Mouse (Mus musculus) embryonic facial prominence, embryonic 12.5 days (tissue): ENCODE measurements around the gene Gsta3. TPM values are rescaled to one million over a fixed set of nuclear protein-coding genes. Genes with fewer than 3 reads are reported as not detected.
"Not testable (repeated sequence)": the region's sequence is repeated elsewhere in the genome, so short reads cannot be mapped to it uniquely, and the experiment has no call there.

Source experiments
- ATAC-seq: fragments of 200-750 bp; cut with Nextera tagmentation; 2 replicates; pipeline ENCODE4 v1.8.0; 2017; ENCODE audit not compliant: insufficient number of reproducible peaks, insufficient read depth, low FRiP score, low TSS enrichment
- H3K27ac ChIP-seq: fragments of 300-500 bp; sonication (generic); 2 replicates; pipeline ENCODE4 v1.5.1; 2016; ENCODE audit warnings: mild to moderate bottlenecking
- H3K27me3 ChIP-seq: fragments of 300-500 bp; sonication (generic); 2 replicates; pipeline ENCODE4 v1.6.1; 2016; ENCODE audit warnings: mild to moderate bottlenecking, moderate library complexity
- H3K36me3 ChIP-seq: fragments of 300-500 bp; sonication (generic); 2 replicates; pipeline ENCODE4 v1.6.1; 2016; ENCODE audit warnings: mild to moderate bottlenecking
- H3K4me1 ChIP-seq: fragments of 300-500 bp; sonication (generic); 2 replicates; pipeline ENCODE4 v1.6.1; 2016
- H3K4me2 ChIP-seq: fragments of 300-500 bp; sonication (generic); replicated peaks from 2 replicates; pipeline ENCODE4 v1.6.1; 2016; ENCODE audit warnings: mild to moderate bottlenecking, moderate library complexity
- H3K4me3 ChIP-seq: fragments of 300-500 bp; sonication (generic); 2 replicates; pipeline ENCODE4 v1.5.1; 2016; ENCODE audit warnings: mild to moderate bottlenecking
- H3K9ac ChIP-seq: fragments of 300-500 bp; sonication (generic); 2 replicates; pipeline ENCODE4 v1.6.1; 2016; ENCODE audit warnings: mild to moderate bottlenecking, moderate library complexity
- H3K9me3 ChIP-seq: fragments of 300-500 bp; sonication (generic); 2 replicates; pipeline ENCODE4 v1.6.1; 2016; ENCODE audit warnings: mild to moderate bottlenecking, moderate library complexity
- WGBS: fragments of 180-500 bp; shearing (Covaris S2); methylation state at CpG from one replicate; pipeline ENCODE4 v1.1.7; 2016; 5-methylcytosine and 5-hydroxymethylcytosine counted together
- polyA plus RNA-seq: library from polyadenylated mRNA; unstranded; fragments of >200 nt; fragmentation: Nextera tagmentation; extraction: Ambion mirVana; gene quantifications from 2 replicates; pipeline ENCODE4 v1.2.1, GENCODE M21; 2016

Gsta3 gene
- polyA plus RNA-seq, 1 experiment from 2014 or later: 1.3 TPM

GRCm38 (mm10) chr1:21256391-21256790 is 16.0 kb downstream of the Gsta3 start:
- ATAC-seq: no peak
- WGBS: 45% methylated on average over 3 of the region's 3 CpGs
- Histone ChIP-seq H3K27me3 (no peaks in the 10 kb centered on the region), H3K4me3 (no peak overlapping the region), H3K4me1 (no peaks in the 10 kb centered on the region), H3K36me3 (no peaks in the 10 kb centered on the region), H3K4me2 (no peak overlapping the region), H3K9me3 (no peaks in the 10 kb centered on the region), H3K9ac (no peak overlapping the region), H3K27ac (no peak overlapping the region)

GRCm38 (mm10) chr1:21256871-21257270 is 16.5 kb downstream of the Gsta3 start:
- Histone ChIP-seq H3K27ac (no peak overlapping the region), H3K4me3 (no peak overlapping the region), H3K36me3 (no peaks in the 10 kb centered on the region), H3K9ac (no peak overlapping the region), H3K4me2 (no peak overlapping the region), H3K27me3 (no peaks in the 10 kb centered on the region), H3K4me1 (no peaks in the 10 kb centered on the region), H3K9me3 (no peaks in the 10 kb centered on the region)
- WGBS: 74% methylated on average over 5 of the region's 5 CpGs
- no peak for ATAC-seq

GRCm38 (mm10) chr1:21259981-21260380 is 19.6 kb downstream of the Gsta3 start:
- not testable (repeated sequence) for H3K9ac ChIP-seq, H3K9me3 ChIP-seq, ATAC-seq, H3K36me3 ChIP-seq, H3K4me2 ChIP-seq, H3K27ac ChIP-seq, H3K4me1 ChIP-seq, H3K27me3 ChIP-seq, H3K4me3 ChIP-seq
- WGBS: 79% methylated on average over 8 of the region's 8 CpGs

- no peak for ATAC-seq
- Histone ChIP-seq H3K9me3 (no peaks in the 10 kb centered on the region), H3K36me3 (no peaks in the 10 kb centered on the region), H3K4me2 (no peak overlapping the region), H3K27me3 (no peaks in the 10 kb centered on the region), H3K4me3 (no peak overlapping the region), H3K4me1 (no peaks in the 10 kb centered on the region), H3K27ac (no peak overlapping the region), H3K9ac (no peak overlapping the region)
- 87% methylated on average over 5 of the region's 5 CpGs for WGBS
These were observed 22.0 kb downstream of the Gsta3 start for GRCm38 (mm10) chr1:21262401-21262800.

GRCm38 (mm10) chr1:21263986-21264385 is 23.6 kb downstream of the Gsta3 start:
- Histone ChIP-seq H3K27me3 (no peaks in the 10 kb centered on the region), H3K4me3 (no peak overlapping the region), H3K9me3 (no peaks in the 10 kb centered on the region), H3K9ac (no peak overlapping the region), H3K4me2 (no peak overlapping the region), H3K4me1 (no peaks in the 10 kb centered on the region), H3K36me3 (no peaks in the 10 kb centered on the region), H3K27ac (no peak overlapping the region)
- WGBS: 87% methylated on average over 4 of the region's 4 CpGs
- ATAC-seq: no peak

- no peaks in the 10 kb centered on the region for H3K9me3 ChIP-seq
- no peak overlapping the region for H3K4me3 ChIP-seq
- no peaks in the 10 kb centered on the region for H3K27me3 ChIP-seq
- WGBS: 82% methylated on average over 8 of the region's 8 CpGs
- H3K36me3 ChIP-seq: no peaks in the 10 kb centered on the region
- H3K4me2 ChIP-seq: no peak overlapping the region
- no peak for ATAC-seq
- H3K4me1 ChIP-seq: no peaks in the 10 kb centered on the region
- no peak overlapping the region for H3K9ac ChIP-seq
- no peak overlapping the region for H3K27ac ChIP-seq
These were observed 24.4 kb downstream of the Gsta3 start for GRCm38 (mm10) chr1:21264747-21265146.

- H3K9ac ChIP-seq: no peak overlapping the region
- H3K27me3 ChIP-seq: 0 out of 2 replicates have a peak, but pooled peaks cover 2% of the 10 kb centered on the region
- no peak overlapping the region for H3K4me2 ChIP-seq
- WGBS: 79% methylated on average over 1 of the region's 1 CpGs
- H3K9me3 ChIP-seq: no peaks in the 10 kb centered on the region
- no peaks in the 10 kb centered on the region for H3K36me3 ChIP-seq
- ATAC-seq: no peak
- no peak overlapping the region for H3K4me3 ChIP-seq
- no peak overlapping the region for H3K27ac ChIP-seq
- H3K4me1 ChIP-seq: no peaks in the 10 kb centered on the region
These were observed 26.4 kb downstream of the Gsta3 start for GRCm38 (mm10) chr1:21266766-21267165.

GRCm38 (mm10) chr1:21267466-21267865 is 27.1 kb downstream of the Gsta3 start:
- 85% methylated on average over 6 of the region's 7 CpGs for WGBS
- H3K9ac ChIP-seq, H3K27ac ChIP-seq, H3K4me1 ChIP-seq, H3K4me2 ChIP-seq, H3K36me3 ChIP-seq, H3K4me3 ChIP-seq, ATAC-seq, H3K9me3 ChIP-seq, H3K27me3 ChIP-seq: not testable (repeated sequence)

GRCm38 (mm10) chr1:21271343-21272055 is 31.1 kb downstream of the Gsta3 start:
- Histone ChIP-seq H3K4me3 (peak overlapping the region; percentile 17), H3K9ac (no peak overlapping the region), H3K27me3 (0 out of 2 replicates have a peak, but pooled peaks cover 6% of the 10 kb centered on the region), H3K9me3 (no peaks in the 10 kb centered on the region), H3K27ac (no peak overlapping the region), H3K4me2 (peak overlapping the region; percentile 46), H3K4me1 (0 out of 2 replicates have a peak, but pooled peaks cover 3% of the 10 kb centered on the region), H3K36me3 (no peaks in the 10 kb centered on the region)
- 0 out of 2 replicates have a peak, but pooled peaks have one; percentile 31 for ATAC-seq
- WGBS: 25% methylated on average over 18 of the region's 18 CpGs

GRCm38 (mm10) chr1:21272056-21272431 is 31.7 kb downstream of the Gsta3 start:
- H3K27me3 ChIP-seq: 0 out of 2 replicates have a peak, but pooled peaks cover 6% of the 10 kb centered on the region
- H3K9ac ChIP-seq: no peak overlapping the region
- H3K9me3 ChIP-seq: no peaks in the 10 kb centered on the region
- H3K27ac ChIP-seq: no peak overlapping the region
- H3K36me3 ChIP-seq: no peaks in the 10 kb centered on the region
- WGBS: 10% methylated on average over 14 of the region's 14 CpGs
- peak overlapping the region; percentile 17 for H3K4me3 ChIP-seq
- peak overlapping the region; percentile 46 for H3K4me2 ChIP-seq
- ATAC-seq: no peak
- 0 out of 2 replicates have a peak, but pooled peaks cover 3% of the 10 kb centered on the region for H3K4me1 ChIP-seq

- 0 out of 2 replicates have a peak, but pooled peaks cover 3% of the 10 kb centered on the region for H3K4me1 ChIP-seq
- 0 out of 2 replicates have a peak, but pooled peaks cover 6% of the 10 kb centered on the region for H3K27me3 ChIP-seq
- H3K27ac ChIP-seq: no peak overlapping the region
- ATAC-seq: no peak
- H3K9me3 ChIP-seq: no peaks in the 10 kb centered on the region
- no peak overlapping the region for H3K9ac ChIP-seq
- no peak overlapping the region for H3K4me2 ChIP-seq
- no peak overlapping the region for H3K4me3 ChIP-seq
- 95% methylated on average over 6 of the region's 6 CpGs for WGBS
- no peaks in the 10 kb centered on the region for H3K36me3 ChIP-seq
These were observed 32.7 kb downstream of the Gsta3 start for GRCm38 (mm10) chr1:21273091-21273490.

- no peak for ATAC-seq
- no peaks in the 10 kb centered on the region for H3K9me3 ChIP-seq
- H3K4me3 ChIP-seq: no peak overlapping the region
- no peak overlapping the region for H3K9ac ChIP-seq
- H3K4me1 ChIP-seq: 0 out of 2 replicates have a peak, but pooled peaks cover 3% of the 10 kb centered on the region
- no peak overlapping the region for H3K27ac ChIP-seq
- H3K27me3 ChIP-seq: 0 out of 2 replicates have a peak, but pooled peaks cover 6% of the 10 kb centered on the region
- H3K36me3 ChIP-seq: no peaks in the 10 kb centered on the region
- no peak overlapping the region for H3K4me2 ChIP-seq
- WGBS: 72% methylated on average over 2 of the region's 2 CpGs
These were observed 34.1 kb downstream of the Gsta3 start for GRCm38 (mm10) chr1:21274437-21275040.
